Mouse (Mus musculus) kidney, adult 2 months (tissue): Measurements from ENCODE around the gene Ccr1. TPM values are rescaled to one million over a fixed set of nuclear protein-coding genes. Genes with fewer than 3 reads are reported as not detected.
A peak's percentile ranks its signal among the peaks of the same experiment; 100 is the strongest.

Source experiments
- DNase-seq: peaks from one replicate; pipeline ENCODE4 v3.0.0; 2021
- H3K27ac ChIP-seq: fragments of 200-500 bp; 2 replicates; pipeline ENCODE4 v1.5.1; 2012; ENCODE audit warnings: low read depth, low read length, control low read depth, inconsistent platforms; ENCODE audit not compliant: insufficient read depth
- H3K27me3 ChIP-seq: fragments of 200-500 bp; replicated peaks from 2 replicates; pipeline ENCODE4 v1.6.1; 2012; ENCODE audit warnings: mild to moderate bottlenecking, moderate library complexity, low read length, inconsistent platforms; ENCODE audit not compliant: control insufficient read depth, insufficient read depth
- H3K36me3 ChIP-seq: fragments of 200-500 bp; 2 replicates; pipeline ENCODE4 v1.6.1; 2012; ENCODE audit warnings: mild to moderate bottlenecking, moderate library complexity, low read length, inconsistent platforms; ENCODE audit not compliant: control insufficient read depth, insufficient read depth
- H3K4me1 ChIP-seq: fragments of 200-500 bp; 2 replicates; pipeline ENCODE4 v1.6.1; 2011; ENCODE audit warnings: low read length; ENCODE audit not compliant: control insufficient read depth, insufficient read depth
- H3K4me3 ChIP-seq: fragments of 200-500 bp; 2 replicates; pipeline ENCODE4 v1.5.1; 2011; ENCODE audit warnings: mild to moderate bottlenecking, low read depth, low read length, control low read depth; ENCODE audit not compliant: insufficient read depth
- CTCF ChIP-seq: fragments of 200-500 bp; conservative IDR thresholded peaks from 2 replicates; pipeline ENCODE4 v1.5.1; 2011; ENCODE audit warnings: low read depth, mild to moderate bottlenecking, control low read depth, low read length, moderate library complexity, mixed read lengths; ENCODE audit not compliant: insufficient read depth, insufficient read length
- POLR2A ChIP-seq: fragments of 200-500 bp; IDR thresholded peaks from one replicate; pipeline ENCODE4 v1.6.1; 2011; ENCODE audit warnings: low read depth, low read length, control low read depth
- WGBS: fragments of 180-500 bp; shearing (Covaris S2); methylation state at CpG from one replicate; pipeline ENCODE4 v1.1.7; 2018; 5-methylcytosine and 5-hydroxymethylcytosine counted together
- polyA plus RNA-seq: library from polyadenylated mRNA; depleted of rRNA; stranded (reverse); fragments of >200 nt; gene quantifications from 2 replicates; pipeline ENCODE4 v1.2.3, GENCODE M21; 2012

Ccr1 gene
- polyA plus RNA-seq, 1 experiment = 0.72 TPM

GRCm38 (mm10) chr9:123931761-123932700 lies 36.5 kb downstream of the Ccr1 start:
- TF ChIP-seq POLR2A = no peak
- no peak for TF ChIP-seq CTCF
- Histone ChIP-seq H3K36me3 (no peaks in the 10 kb centered on the region), H3K27ac (no peak overlapping the region), H3K4me1 (no peaks in the 10 kb centered on the region; the same call in 1 of the 2 replicates), H3K27me3 (no peaks in the 10 kb centered on the region), H3K4me3 (no peak overlapping the region)
- WGBS = 61% methylated on average over 6 of the region's 6 CpGs
- DNase-seq = no peak

DNA sequence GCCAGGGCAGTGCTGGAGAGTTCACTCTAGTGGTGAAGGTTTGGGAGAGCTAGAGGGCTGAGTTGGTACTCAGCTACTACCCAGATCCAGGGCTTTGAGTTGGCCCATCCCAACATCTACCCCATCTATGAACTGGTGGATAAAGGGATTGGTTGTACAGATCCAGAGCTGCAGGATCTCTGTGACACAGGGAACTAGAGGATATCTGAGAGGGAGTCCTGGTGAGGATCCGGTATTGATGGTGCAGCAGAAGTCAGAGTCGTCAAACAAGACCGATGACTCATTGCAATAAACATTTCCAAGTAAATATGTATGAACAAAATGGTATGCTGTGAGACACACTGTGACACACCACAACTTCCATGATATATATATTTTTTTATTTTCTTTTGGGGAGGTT lies 37.6 kb downstream of the Ccr1 start:
- TF ChIP-seq POLR2A = no peak
- TF ChIP-seq CTCF = no peak
- 90% methylated on average over 3 of the region's 3 CpGs for WGBS

GRCm38 (mm10) chr9:123930476-123930875 lies 38.0 kb downstream of the Ccr1 start:
- no peak overlapping the region for H3K27ac ChIP-seq
- TF ChIP-seq POLR2A = no peak
- TF ChIP-seq CTCF = no peak
- no peaks in the 10 kb centered on the region for H3K36me3 ChIP-seq
- no peak overlapping the region for H3K4me3 ChIP-seq
- no peak for DNase-seq
- no peaks in the 10 kb centered on the region; the same call in 1 of the 2 replicates for H3K4me1 ChIP-seq
- 80% methylated on average over 3 of the region's 3 CpGs for WGBS
- H3K27me3 ChIP-seq = no peaks in the 10 kb centered on the region

More for the DNA sequence above, 37.6 kb downstream of the Ccr1 start:
- Histone ChIP-seq H3K36me3 (no peaks in the 10 kb centered on the region), H3K4me3 (no peak overlapping the region), H3K27ac (no peak overlapping the region), H3K4me1 (no peaks in the 10 kb centered on the region; the same call in 1 of the 2 replicates), H3K27me3 (no peaks in the 10 kb centered on the region)
- no peak for DNase-seq

- no peak overlapping the region for H3K27ac ChIP-seq
- no peaks in the 10 kb centered on the region for H3K36me3 ChIP-seq
- H3K27me3 ChIP-seq = no peaks in the 10 kb centered on the region
- 82% methylated on average over 4 of the region's 4 CpGs for WGBS
- TF ChIP-seq CTCF (no peak), POLR2A (no peak)
- H3K4me3 ChIP-seq = no peak overlapping the region
- no peak for DNase-seq
- H3K4me1 ChIP-seq = no peaks in the 10 kb centered on the region; the same call in 1 of the 2 replicates
These were observed 38.6 kb downstream of the Ccr1 start for GRCm38 (mm10) chr9:123929936-123930335.

GRCm38 (mm10) chr9:123928759-123929246 lies 39.7 kb downstream of the Ccr1 start:
- TF ChIP-seq POLR2A = no peak
- 0 out of 2 replicates have a peak, but pooled peaks have one; percentile 2 for TF ChIP-seq CTCF
- H3K4me1 ChIP-seq = no peaks in the 10 kb centered on the region; the same call in 1 of the 2 replicates
- H3K27ac ChIP-seq = no peak overlapping the region
- no peaks in the 10 kb centered on the region for H3K27me3 ChIP-seq
- 10% methylated on average over 8 of the region's 8 CpGs for WGBS
- peak; percentile 34 for DNase-seq
- no peaks in the 10 kb centered on the region for H3K36me3 ChIP-seq
- no peak overlapping the region for H3K4me3 ChIP-seq

GRCm38 (mm10) chr9:123928118-123928758 lies 40.3 kb downstream of the Ccr1 start:
- no peak overlapping the region for H3K4me3 ChIP-seq

More at GRCm38 (mm10) chr9:123928118-123928758, 40.3 kb downstream of the Ccr1 start:
- WGBS = 64% methylated on average over 12 of the region's 12 CpGs
- Histone ChIP-seq H3K27me3 (no peaks in the 10 kb centered on the region), H3K36me3 (no peaks in the 10 kb centered on the region), H3K4me1 (no peaks in the 10 kb centered on the region; the same call in 1 of the 2 replicates), H3K27ac (no peak overlapping the region)
- DNase-seq = no peak
- TF ChIP-seq CTCF = no peak
